Comparison of ENCODE assay signal across 22 mouse cellular contexts in genomic region chr13:33951308-33952074, GRCm38 (mm10). TPM values are rescaled to one million over a fixed set of nuclear protein-coding genes. Genes with fewer than 3 reads are reported as not detected.
DNase-seq lines count a peak whose midpoint lies in the region; TF ChIP-seq lines count a peak whose summit lies in the region.
"Had no signal": no experiment of that assay in that cellular context is flagged by ENCODE, and none has a peak within 500 bp of the region (broad histone marks: within the 10 kb centered on the region; RNA-seq: fewer than 3 reads in every experiment).

No protein-coding gene starts in this region.

- WGBS in small intestine, adult 2 months: 91% methylated on average over 4 of the region's 4 CpGs

- no peak for TF ChIP-seq CTCF in small intestine, adult 2 months (IDR thresholded peaks at IDR 0.05; ENCODE audit: extremely low read depth, insufficient read length, insufficient replicate concordance, low read depth, low read length)

- no peak overlapping the region for H3K4me3 ChIP-seq in small intestine, adult 2 months (ENCODE audit: low read depth, low read length)
- H3K4me3 ChIP-seq: embryonic facial prominence, embryonic 12.5 days; limb, embryonic 15.5 days; neural tube, embryonic 13.5 days had no signal

- H3K27me3 ChIP-seq in small intestine, adult 2 months (ENCODE audit: control insufficient read depth, insufficient read depth, low read length): no peaks in the 10 kb centered on the region
- H3K27me3 ChIP-seq: embryonic facial prominence, embryonic 12.5 days; limb, embryonic 15.5 days; neural tube, embryonic 13.5 days had no signal

- intact Hi-C loops in gastrocnemius, postnatal 14 days (cut with DNase I; ENCODE audit: low total_unique reads): no loop called here

- no peaks in the 10 kb centered on the region for H3K36me3 ChIP-seq in small intestine, adult 2 months (ENCODE audit: control insufficient read depth, insufficient read depth, low read length)
- H3K36me3 ChIP-seq: embryonic facial prominence, embryonic 12.5 days; limb, embryonic 15.5 days; neural tube, embryonic 13.5 days had no signal

- DNase-seq in gastrocnemius, postnatal 14 days: peak; percentile 9
- no peak for DNase-seq in gastrocnemius, postnatal 4 days (ENCODE audit: low spot score in 2 of 2)
- peak; percentile 59 for DNase-seq in NIH3T3 (ENCODE audit: low read depth)
- peak; percentile 71 to 80 for DNase-seq in adrenal gland, postnatal 36 days
- DNase-seq in urinary bladder, postnatal 14 days (ENCODE audit: low spot score): no peak
- DNase-seq in cerebellum, postnatal 14 days: no peak
- DNase-seq in right cerebral cortex, postnatal 14 days: no peak
- DNase-seq: cerebellum, adult 18-20 months; heart, postnatal 4 days; kidney, adult 8-10 months; kidney, postnatal 4 days; lung, postnatal 14 days; right cerebral cortex, postnatal 25 days; thymus, postnatal 36 days had no signal

- H3K4me1 ChIP-seq in small intestine, adult 2 months (ENCODE audit: control insufficient read depth, insufficient read depth, insufficient read length, low read length): peaks cover 9% of the 10 kb centered on the region
- H3K4me1 ChIP-seq: embryonic facial prominence, embryonic 12.5 days; limb, embryonic 15.5 days; neural tube, embryonic 13.5 days had no signal

- no peak for TF ChIP-seq POLR2A in small intestine, adult 2 months (IDR thresholded peaks at IDR 0.05; ENCODE audit: low read depth, low read length)

- peak overlapping the region; percentile 88 for H3K27ac ChIP-seq in small intestine, adult 2 months (ENCODE audit: insufficient read depth, low read depth, low read length)
- H3K27ac ChIP-seq: embryonic facial prominence, embryonic 12.5 days; hindbrain, postnatal 0 days; limb, embryonic 15.5 days; neural tube, embryonic 13.5 days had no signal

RNA-seq across cellular contexts. Expression of gene Nqo2, which starts 13.0 kb away (rescaled TPM):
- total RNA-seq in gastrocnemius, postnatal 14 days (2021): 10 to 100 TPM; 16.2 to 16.8 TPM
- total RNA-seq in gastrocnemius, postnatal 4 days (2021): 10 to 100 TPM; 13.7 to 16.0 TPM
- 10 to 100 TPM; 30.1 to 69.5 TPM for total RNA-seq in adrenal gland, postnatal 36 days (2021)
- 2.4 and 3.3 TPM in 2 replicates for polyA plus RNA-seq in small intestine, adult 2 months (2012; rRNA removed)

RNA-seq across cellular contexts. Expression of gene Serpinb6c, which starts 46.0 kb away (rescaled TPM):
- total RNA-seq in gastrocnemius, postnatal 14 days (2021): under 1 TPM; 0.21 to 0.22 TPM
- total RNA-seq in gastrocnemius, postnatal 4 days (2021): under 1 TPM; 0.26 to 0.42 TPM
- total RNA-seq in adrenal gland, postnatal 36 days (2021): under 1 TPM in 1 of 2 experiments, not detected in 1; 0.36 TPM
- polyA plus RNA-seq in small intestine, adult 2 months (2012; rRNA removed): not detected in 2 replicates
- total RNA-seq: granulocyte monocyte progenitor cell, adult 5-6 weeks; hindbrain, postnatal 0 days had no signal
- polyA plus RNA-seq: heart, embryonic 14.5 days; liver, embryonic 16.5 days had no signal

RNA-seq across cellular contexts. Expression of gene Ripk1, which starts 50.7 kb away (rescaled TPM):
- total RNA-seq in gastrocnemius, postnatal 14 days (2021): 1 to 10 TPM; 6.6 to 7.2 TPM
- 10 to 100 TPM; 15.0 to 17.2 TPM for total RNA-seq in gastrocnemius, postnatal 4 days (2021)
- total RNA-seq in adrenal gland, postnatal 36 days (2021): 10 to 100 TPM; 29.9 to 35.4 TPM
- 10.2 and 18.8 TPM in 2 replicates for polyA plus RNA-seq in small intestine, adult 2 months (2012; rRNA removed)

RNA-seq across cellular contexts. Expression of gene Serpinb6a, which starts 51.1 kb away (rescaled TPM):
- total RNA-seq in gastrocnemius, postnatal 14 days (2021): 10 to 100 TPM; 80.7 to 88.4 TPM
- 10 to 100 TPM; 77.8 to 80.1 TPM for total RNA-seq in gastrocnemius, postnatal 4 days (2021)
- total RNA-seq in adrenal gland, postnatal 36 days (2021): 100 to 1,000 TPM; 425 to 528 TPM
- polyA plus RNA-seq in small intestine, adult 2 months (2012; rRNA removed): 61.1 and 214 TPM in 2 replicates

Comparison
In these comparisons a context has a peak if more than half of its experiments do, and no peak if none do; other contexts are left out.
1. DNase-seq: peak in gastrocnemius, postnatal 14 days (single experiment), NIH3T3 (single experiment) and adrenal gland, postnatal 36 days (2 of 2); none in gastrocnemius, postnatal 4 days (0 of 2), urinary bladder, postnatal 14 days (single experiment), cerebellum, postnatal 14 days (0 of 2) and right cerebral cortex, postnatal 14 days (single experiment).